Mouse (Mus musculus) erythroblast, embryonic 14.5 days (primary cell): Measurements from ENCODE around the gene Bad.

ENCODE experiments used
- GATA1 ChIP-seq: IDR thresholded peaks from 2 replicates; pipeline ENCODE4 v1.6.1; 2012; ENCODE audit warnings: low read length, inconsistent platforms, mixed read lengths
- TAL1 ChIP-seq: IDR thresholded peaks from 3 replicates; pipeline ENCODE4 v1.6.1; 2012; ENCODE audit warnings: low read length, inconsistent platforms, mixed read lengths

- TF ChIP-seq GATA1: no peak
- TF ChIP-seq TAL1: no peak
Measured at GRCm38 (mm10) chr19:6981465-6981864, 39.8 kb downstream of the Bad start.
